Mouse (Mus musculus): ENCODE data around the gene Pogk. TPM values are rescaled to one million over a fixed set of nuclear protein-coding genes. Genes with fewer than 3 reads are reported as not detected.

The Pogk gene
- polyA plus RNA-seq (2012; rRNA removed): 40.2 and 42.1 TPM in 2 replicates

GRCm38 (mm10) chr1:166409701-166410220, at the start of gene Pogk:
Gene Pogk, minus strand, starts transcription at chr1:166409863.

GRCm38 (mm10) chr1:166379013-166379629, 30.5 kb downstream of the Pogk start, which contains the start of gene Tada1:
Gene Tada1, plus strand, starts transcription at chr1:166379097.

Other genes with a start within 250 kb of the Pogk start
- 0.04 TPM in 1 of 2 replicates, not detected in the other for gene Mael, start 171.1 kb downstream of the Pogk start, polyA plus RNA-seq (2012; rRNA removed)
- 9.8 and 16.3 TPM in 2 replicates for gene Ildr2, start 155.7 kb downstream of the Pogk start, polyA plus RNA-seq (2012; rRNA removed)
- 46.0 and 58.2 TPM in 2 replicates for gene Tada1, start 30.8 kb downstream of the Pogk start, polyA plus RNA-seq (2012; rRNA removed)
- not detected in 2 replicates for gene Gm4846, start 87.7 kb upstream of the Pogk start, polyA plus RNA-seq (2012; rRNA removed)
- gene Gm4847, start 237.8 kb upstream of the Pogk start, polyA plus RNA-seq (2012; rRNA removed): not detected in 2 replicates

Measured in central nervous system, embryonic 11.5 days (tissue).